Mouse (Mus musculus): ENCODE data around the gene Pcnp. TPM values are rescaled to one million over a fixed set of nuclear protein-coding genes. Genes with fewer than 3 reads are reported as not detected.

Gene Pcnp
- polyA plus RNA-seq, 1 experiment from 2014 or later: 231 TPM

DNA sequence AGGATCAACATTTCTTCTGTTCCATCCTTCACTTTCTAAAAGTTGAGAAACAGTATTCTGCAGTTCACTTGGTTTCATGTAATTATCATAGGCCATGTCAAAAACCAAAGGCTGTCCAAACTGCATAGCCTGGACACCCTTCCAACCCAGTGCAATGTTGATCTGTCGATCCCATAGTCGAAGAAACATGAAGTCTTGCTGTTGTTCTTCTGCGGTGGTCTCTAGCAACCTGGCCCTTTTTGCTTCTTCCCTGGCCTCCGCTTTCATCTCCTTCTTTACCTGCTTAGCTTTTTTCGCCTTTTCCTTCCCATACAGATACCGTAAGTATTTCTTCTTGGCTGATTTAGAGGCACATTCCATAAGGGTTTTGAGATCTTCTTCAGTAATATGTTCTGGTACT, 5.0 kb upstream of the Pcnp start:
- ATAC-seq (ENCODE audit: insufficient read depth) (no peak), DNase-seq (no peak)
- H3K9ac ChIP-seq: no peak overlapping the region
- no peaks in the 10 kb centered on the region for H3K9me3 ChIP-seq (ENCODE audit: low read depth, low read length)
- peaks cover 40% of the 10 kb centered on the region for H3K36me3 ChIP-seq (ENCODE audit: insufficient read depth)
- no peak for TF ChIP-seq CTCF (IDR thresholded peaks at IDR 0.05; ENCODE audit: low read depth)
- no peak overlapping the region for H3K4me3 ChIP-seq (ENCODE audit: low read depth, low read length)
- no peak overlapping the region for H3K4me2 ChIP-seq
- WGBS: 94% methylated on average over 6 of the region's 6 CpGs
- no peaks in the 10 kb centered on the region for H3K27me3 ChIP-seq (ENCODE audit: insufficient read depth, low read length)
- no peak overlapping the region for H3K27ac ChIP-seq (ENCODE audit: low read depth)
- 0 out of 2 replicates have a peak, but pooled peaks cover 9% of the 10 kb centered on the region for H3K4me1 ChIP-seq (ENCODE audit: insufficient read depth)

DNA sequence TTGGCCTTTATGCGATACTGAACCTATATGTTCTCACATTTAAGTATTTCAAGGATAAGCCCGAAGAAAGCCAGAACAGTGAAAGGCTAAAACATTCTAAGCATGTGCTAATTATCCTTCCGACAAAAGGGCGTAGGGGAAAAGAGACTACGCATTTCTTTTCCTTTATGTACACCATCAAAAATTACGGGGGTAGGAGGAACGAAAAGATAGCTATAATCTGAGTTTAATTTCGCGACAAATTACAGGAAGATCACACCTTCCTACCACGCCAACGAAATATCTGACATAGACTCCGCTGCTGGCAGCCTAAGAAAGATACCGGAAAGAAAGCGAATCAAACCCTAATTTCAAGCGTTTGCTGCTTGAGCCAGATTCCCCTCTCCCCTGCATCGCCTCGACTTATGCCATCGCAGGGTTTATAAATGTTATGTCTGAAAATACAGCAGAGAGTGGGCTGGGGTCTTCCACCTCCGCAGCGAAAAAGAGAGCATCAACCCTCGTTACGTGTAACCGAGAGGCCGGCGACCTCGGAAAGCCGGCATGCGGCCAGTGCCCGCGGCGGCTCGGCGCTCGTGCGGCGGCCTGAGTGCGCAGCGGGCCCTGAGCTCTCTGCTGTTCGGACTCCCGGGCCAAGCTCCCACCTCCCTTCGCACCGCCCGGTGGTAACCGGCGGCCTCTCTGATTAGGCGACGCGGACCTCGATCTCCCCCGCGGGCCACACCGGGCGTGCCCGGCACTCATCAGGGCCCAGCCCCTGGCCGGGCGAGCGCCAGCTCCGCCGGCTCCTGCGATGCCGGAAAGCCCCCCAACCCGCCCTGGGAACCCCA, 602 bp downstream of the Pcnp start:
- Histone ChIP-seq H3K27ac (ENCODE audit: low read depth) (peak overlapping the region; percentile 90), H3K4me3 (ENCODE audit: low read depth, low read length) (peak overlapping the region; percentile 96), H3K27me3 (ENCODE audit: insufficient read depth, low read length) (no peaks in the 10 kb centered on the region), H3K9ac (peak overlapping the region; percentile 95), H3K4me1 (ENCODE audit: insufficient read depth) (peaks cover 7% of the 10 kb centered on the region), H3K36me3 (ENCODE audit: insufficient read depth) (peaks cover 39% of the 10 kb centered on the region), H3K4me2 (peak overlapping the region; percentile 82), H3K9me3 (ENCODE audit: low read depth, low read length) (no peaks in the 10 kb centered on the region)
- TF ChIP-seq CTCF (IDR thresholded peaks at IDR 0.05; ENCODE audit: low read depth): no peak
- DNase-seq (peak; percentile 61), ATAC-seq (ENCODE audit: insufficient read depth) (peak; percentile 89)
- under 1% methylated on average over 61 of the region's 62 CpGs for WGBS

DNA sequence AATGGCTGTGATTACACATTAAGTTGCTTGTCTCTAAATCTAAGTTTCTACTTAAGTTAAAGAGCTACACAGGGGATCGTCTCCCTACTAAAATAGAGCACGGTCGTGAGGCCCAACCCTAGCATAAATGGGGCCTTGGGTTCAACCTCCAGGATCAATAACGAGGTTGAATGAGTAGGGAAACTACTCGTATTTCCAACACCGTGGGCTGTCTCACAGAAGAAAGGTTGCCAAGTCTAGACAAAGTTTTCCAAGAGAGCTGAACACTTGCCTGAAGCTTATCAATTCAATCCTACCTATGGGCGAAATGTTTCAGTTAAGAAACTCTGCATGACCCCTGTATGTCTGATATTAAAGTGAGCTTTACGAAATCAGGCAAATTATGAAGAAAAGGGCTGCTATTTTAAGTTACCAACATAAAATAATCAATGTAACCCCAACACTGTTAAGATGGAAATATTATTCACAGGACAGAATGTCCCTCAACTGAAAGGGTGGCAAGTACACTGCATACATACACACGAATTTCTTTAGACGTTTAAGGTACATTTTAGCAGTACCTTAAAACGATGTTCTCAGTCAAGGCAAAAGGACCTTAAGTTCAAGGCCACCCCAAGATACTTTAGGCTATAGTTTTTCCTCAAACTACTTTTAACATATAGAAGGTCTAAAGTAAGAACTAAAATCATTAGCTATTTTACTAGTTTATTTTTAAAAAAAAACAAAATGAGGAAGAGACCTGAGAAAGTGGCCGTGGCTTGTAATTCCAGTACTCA, 1.5 kb downstream of the Pcnp start:
- no peaks in the 10 kb centered on the region for H3K27me3 ChIP-seq (ENCODE audit: insufficient read depth, low read length)
- peak overlapping the region; percentile 96 for H3K4me3 ChIP-seq (ENCODE audit: low read depth, low read length)
- DNase-seq: no peak
- WGBS: 38% methylated on average over 12 of the region's 12 CpGs
- H3K4me1 ChIP-seq (ENCODE audit: insufficient read depth): peaks cover 7% of the 10 kb centered on the region
- peak overlapping the region; percentile 82 for H3K4me2 ChIP-seq
- H3K9ac ChIP-seq: peak overlapping the region; percentile 95
- no peak for TF ChIP-seq CTCF (IDR thresholded peaks at IDR 0.05; ENCODE audit: low read depth)
- no peak for ATAC-seq (ENCODE audit: insufficient read depth)
- H3K36me3 ChIP-seq (ENCODE audit: insufficient read depth): peaks cover 32% of the 10 kb centered on the region
- H3K9me3 ChIP-seq (ENCODE audit: low read depth, low read length): no peaks in the 10 kb centered on the region
- H3K27ac ChIP-seq (ENCODE audit: low read depth): no peak overlapping the region

DNA sequence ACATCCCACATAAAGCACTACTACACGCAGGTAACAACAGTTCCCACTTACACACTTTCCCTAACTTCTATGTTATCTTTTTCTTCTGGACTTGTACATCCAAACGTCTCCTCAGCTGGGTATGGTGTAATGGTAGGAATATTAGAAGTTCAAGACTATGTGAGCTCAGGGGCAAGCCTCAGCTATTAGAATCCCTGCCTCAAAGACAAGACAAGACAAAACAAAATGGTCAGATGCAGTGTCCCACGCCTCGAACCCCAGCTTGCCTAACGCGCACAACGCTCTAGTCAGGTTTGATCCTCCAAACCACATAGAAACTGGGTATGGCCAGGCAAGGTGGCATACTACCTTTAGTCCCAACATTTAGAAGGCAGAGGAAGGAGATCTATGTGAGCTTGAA, 9.9 kb downstream of the Pcnp start:
- 94% methylated on average over 7 of the region's 7 CpGs for WGBS

DNA sequence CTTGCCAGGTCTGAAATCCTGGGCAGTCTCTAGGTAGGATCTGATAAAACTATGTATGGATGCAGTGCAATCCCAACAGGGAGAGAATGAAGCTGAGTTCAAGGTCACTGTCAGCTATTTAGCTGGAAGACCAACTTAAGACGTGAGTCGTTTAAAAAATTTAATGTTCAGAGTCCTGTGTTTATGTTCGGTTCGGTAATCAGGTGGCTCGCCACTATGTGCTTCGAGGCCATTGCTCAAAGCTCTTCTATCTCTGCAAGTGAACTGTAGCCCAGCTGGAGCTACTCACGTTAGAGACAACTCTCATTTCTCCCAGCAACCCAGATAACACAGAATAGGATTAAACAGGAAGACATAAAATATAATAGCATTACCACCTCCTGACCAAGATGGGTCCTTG, 15.5 kb downstream of the Pcnp start:
- H3K4me1 ChIP-seq (ENCODE audit: insufficient read depth): no peaks in the 10 kb centered on the region
- no peak for TF ChIP-seq CTCF (IDR thresholded peaks at IDR 0.05; ENCODE audit: low read depth)
- H3K27ac ChIP-seq (ENCODE audit: low read depth): no peak overlapping the region
- ATAC-seq (ENCODE audit: insufficient read depth): 0 out of 2 replicates have a peak, but pooled peaks have one; percentile 10
- WGBS: 60% methylated on average over 7 of the region's 7 CpGs
- H3K4me2 ChIP-seq: no peak overlapping the region
- no peak overlapping the region for H3K9ac ChIP-seq
- no peaks in the 10 kb centered on the region for H3K27me3 ChIP-seq (ENCODE audit: insufficient read depth, low read length)
- H3K9me3 ChIP-seq (ENCODE audit: low read depth, low read length): no peaks in the 10 kb centered on the region
- peaks cover 37% of the 10 kb centered on the region for H3K36me3 ChIP-seq (ENCODE audit: insufficient read depth)
- DNase-seq: peak; percentile 8
- H3K4me3 ChIP-seq (ENCODE audit: low read depth, low read length): no peak overlapping the region

More for the DNA sequence above, 9.9 kb downstream of the Pcnp start:
- no peak for TF ChIP-seq CTCF (IDR thresholded peaks at IDR 0.05; ENCODE audit: low read depth)
- ATAC-seq (ENCODE audit: insufficient read depth): no peak
- peaks cover 65% of the 10 kb centered on the region for H3K36me3 ChIP-seq (ENCODE audit: insufficient read depth)
- H3K27ac ChIP-seq (ENCODE audit: low read depth): no peak overlapping the region
- H3K27me3 ChIP-seq (ENCODE audit: insufficient read depth, low read length): no peaks in the 10 kb centered on the region
- no peaks in the 10 kb centered on the region for H3K9me3 ChIP-seq (ENCODE audit: low read depth, low read length)
- H3K4me2 ChIP-seq: no peak overlapping the region
- H3K4me3 ChIP-seq (ENCODE audit: low read depth, low read length): no peak overlapping the region
- no peaks in the 10 kb centered on the region for H3K4me1 ChIP-seq (ENCODE audit: insufficient read depth)
- no peak overlapping the region for H3K9ac ChIP-seq
- no peak for DNase-seq

DNA sequence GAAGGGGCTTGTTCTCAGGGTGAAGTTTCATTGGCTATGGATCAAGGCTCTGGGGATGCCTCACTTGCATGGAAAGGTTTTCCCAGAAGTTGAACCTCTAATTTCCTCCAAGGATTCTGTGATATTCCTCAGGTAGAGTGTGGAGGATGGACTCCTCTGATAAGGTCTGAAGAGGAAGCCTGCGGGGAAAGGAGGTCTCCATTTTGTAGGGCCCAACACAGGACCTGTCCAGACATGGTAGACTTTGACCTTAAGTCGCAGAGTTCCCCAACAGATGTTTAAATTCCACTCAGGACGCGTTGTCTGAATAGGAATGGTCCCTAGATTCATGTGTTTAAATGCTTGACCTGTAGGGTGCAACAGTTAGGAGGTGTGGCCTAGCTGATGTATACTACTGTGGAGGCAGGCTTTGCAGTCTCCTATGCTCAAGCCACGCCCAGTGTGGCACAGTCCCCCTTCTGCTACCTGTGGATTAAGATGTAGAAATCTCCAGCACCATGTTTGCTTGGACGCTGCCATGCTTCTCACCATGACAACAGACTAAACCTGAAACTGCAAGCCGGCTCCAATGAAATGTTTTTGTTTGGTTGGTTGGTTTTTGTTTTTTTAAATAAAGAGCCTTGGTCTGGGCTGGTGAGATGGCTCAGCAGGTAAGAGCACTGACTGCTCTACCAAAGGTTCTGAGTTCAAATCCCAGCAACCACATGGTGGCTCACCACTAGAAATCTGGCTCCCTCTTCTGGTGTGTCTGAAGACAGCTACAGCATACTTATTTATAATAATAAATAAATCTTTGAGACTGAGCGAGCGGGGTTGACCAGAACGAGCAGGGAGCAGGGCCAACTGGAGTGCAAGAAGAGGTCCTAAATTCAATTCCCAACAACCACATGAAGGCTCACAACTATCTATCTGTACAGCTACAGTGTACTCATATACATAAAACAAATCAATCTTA, 16.5 kb downstream of the Pcnp start:
- Histone ChIP-seq H3K9ac (no peak overlapping the region), H3K9me3 (ENCODE audit: low read depth, low read length) (no peaks in the 10 kb centered on the region), H3K4me2 (no peak overlapping the region), H3K27me3 (ENCODE audit: insufficient read depth, low read length) (no peaks in the 10 kb centered on the region), H3K36me3 (ENCODE audit: insufficient read depth) (peaks cover 30% of the 10 kb centered on the region), H3K27ac (ENCODE audit: low read depth) (no peak overlapping the region), H3K4me3 (ENCODE audit: low read depth, low read length) (no peak overlapping the region), H3K4me1 (ENCODE audit: insufficient read depth) (no peaks in the 10 kb centered on the region)
- DNase-seq (peak; percentile 6), ATAC-seq (ENCODE audit: insufficient read depth) (peak; percentile 62; the same call in 1 of the 2 replicates)
- TF ChIP-seq CTCF (IDR thresholded peaks at IDR 0.05; ENCODE audit: low read depth): no peak
- 84% methylated on average over 10 of the region's 10 CpGs for WGBS
